Mouse (Mus musculus): ENCODE measurements around the gene Mis12. TPM values are rescaled to one million over a fixed set of nuclear protein-coding genes. Genes with fewer than 3 reads are reported as not detected.

Mis12 gene
- polyA plus RNA-seq, 1 experiment from 2014 or later, result 22.6 TPM

GRCm38 (mm10) chr11:70982030-70982429 lies 37.4 kb upstream of the Mis12 start:
- H3K4me2 ChIP-seq, result peak overlapping the region; percentile 95
- H3K27ac ChIP-seq, result peak overlapping the region; percentile 55; the same call in 1 of the 2 replicates
- peak overlapping the region; percentile 95 for H3K4me3 ChIP-seq (replicated peaks)
- H3K4me1 ChIP-seq (replicated peaks), result peaks cover 40% of the 10 kb centered on the region
- no peaks in the 10 kb centered on the region for H3K9me3 ChIP-seq (replicated peaks)
- H3K27me3 ChIP-seq, result no peaks in the 10 kb centered on the region
- H3K36me3 ChIP-seq, result peaks cover 69% of the 10 kb centered on the region
- peak overlapping the region; percentile 88 for H3K9ac ChIP-seq
- no peak for DNase-seq
- ATAC-seq (ENCODE audit: low read depth), result no peak
- WGBS (ENCODE audit: insufficient replicate concordance), result 2% methylated on average over 12 of the region's 12 CpGs

DNA sequence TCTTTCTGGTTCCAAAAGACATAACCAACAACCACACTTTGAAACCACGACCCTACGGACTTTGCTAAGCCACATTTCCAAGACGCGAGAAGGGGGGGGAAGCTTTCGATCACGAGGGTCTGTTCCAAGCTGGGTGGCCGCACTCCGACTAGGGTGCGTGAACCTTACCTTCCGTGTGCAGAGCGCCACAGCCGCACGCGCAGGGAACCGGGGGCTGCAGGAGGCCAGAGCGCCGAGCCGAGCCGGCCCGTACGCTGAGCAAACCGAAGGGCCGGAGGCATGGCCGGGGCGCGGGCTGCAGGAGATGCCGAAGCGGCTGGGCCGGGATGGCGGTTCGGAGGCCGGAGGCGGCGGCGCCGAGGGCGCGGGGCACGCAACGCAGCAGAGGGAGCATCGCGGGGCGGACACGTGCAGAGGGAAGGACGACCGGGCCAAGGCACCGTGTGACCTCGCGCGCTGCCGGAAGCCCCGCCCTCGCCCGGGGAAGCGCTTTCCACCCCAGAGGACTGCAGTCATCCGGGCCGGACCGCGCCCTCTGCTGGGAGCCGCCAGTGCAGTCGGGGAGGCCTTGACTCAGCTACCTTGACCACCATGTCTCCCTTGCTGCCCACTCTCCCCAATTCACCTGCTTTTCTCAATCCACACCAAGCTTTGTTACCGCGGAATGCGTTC lies 36.7 kb upstream of the Mis12 start, which contains the start of gene C1qbp:
Gene C1qbp, minus strand, starts transcription at position 470 of the 672 bp plus-strand sequence.
- Histone ChIP-seq H3K27ac (peak within 1 kb of the TSS; percentile 72), H3K4me2 (peak within 1 kb of the TSS; percentile 95), H3K9me3 (replicated peaks) (no peaks in the 10 kb centered on the region), H3K4me1 (replicated peaks) (peaks cover 40% of the 10 kb centered on the region), H3K36me3 (peaks cover 69% of the 10 kb centered on the region), H3K4me3 (replicated peaks) (peak within 1 kb of the TSS; percentile 95), H3K9ac (peak within 1 kb of the TSS; percentile 88), H3K27me3 (no peaks in the 10 kb centered on the region)
- under 1% methylated on average over 54 of the region's 64 CpGs for WGBS (ENCODE audit: insufficient replicate concordance)
- DNase-seq (peak; percentile 91), ATAC-seq (ENCODE audit: low read depth) (peak; percentile 94)

GRCm38 (mm10) chr11:71001167-71001566 lies 18.2 kb upstream of the Mis12 start:
- no peak overlapping the region for H3K4me2 ChIP-seq
- DNase-seq, result no peak
- no peak overlapping the region for H3K9ac ChIP-seq
- peaks cover 36% of the 10 kb centered on the region for H3K36me3 ChIP-seq
- no peaks in the 10 kb centered on the region for H3K9me3 ChIP-seq (replicated peaks)
- H3K27me3 ChIP-seq, result no peaks in the 10 kb centered on the region
- no peak overlapping the region for H3K27ac ChIP-seq
- H3K4me1 ChIP-seq (replicated peaks), result peaks cover 27% of the 10 kb centered on the region
- no peak for ATAC-seq (ENCODE audit: low read depth)
- no peak overlapping the region for H3K4me3 ChIP-seq (replicated peaks)
- WGBS (ENCODE audit: insufficient replicate concordance), result 81% methylated on average over 4 of the region's 4 CpGs

DNA sequence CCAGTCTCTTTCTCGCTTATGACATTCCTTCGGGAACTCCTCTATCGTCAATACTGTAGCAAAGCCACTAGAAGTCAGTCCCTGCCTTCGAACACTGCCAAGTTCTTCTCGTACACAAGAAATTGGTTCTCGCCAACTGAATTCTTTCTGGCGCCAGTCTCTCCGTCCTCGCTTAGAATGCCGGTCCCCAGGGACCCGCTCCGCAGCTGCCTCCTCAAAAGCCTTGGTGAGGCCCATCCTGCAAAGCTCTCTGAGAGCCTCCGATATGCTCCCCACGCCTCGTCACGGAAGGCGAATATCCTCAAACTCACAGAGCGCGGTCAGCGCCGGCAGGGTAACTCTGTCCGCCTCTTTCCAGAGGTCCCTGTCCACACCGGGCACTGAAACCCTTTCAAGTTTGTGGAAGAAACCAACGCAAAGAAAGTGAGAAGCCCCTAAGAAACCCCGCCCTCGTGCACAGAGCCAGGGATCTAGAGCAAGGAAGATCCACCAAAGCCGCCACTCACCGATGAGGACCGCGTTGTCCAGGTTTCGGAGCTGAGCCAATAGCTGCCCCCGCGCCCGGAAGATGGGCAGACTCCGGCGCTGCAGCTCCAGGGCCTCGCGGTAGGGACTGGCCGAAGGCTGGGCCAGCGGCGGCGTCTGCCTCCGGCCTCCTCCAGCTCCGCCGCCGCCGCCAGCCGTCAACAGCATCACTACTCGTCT lies 15.6 kb upstream of the Mis12 start:
- H3K27me3 ChIP-seq, result no peaks in the 10 kb centered on the region
- peak overlapping the region; percentile 96 for H3K4me3 ChIP-seq (replicated peaks)
- ATAC-seq (ENCODE audit: low read depth) (peak; percentile 79), DNase-seq (no peak)
- peak overlapping the region; percentile 86 for H3K9ac ChIP-seq
- peak overlapping the region; percentile 77 for H3K27ac ChIP-seq
- peaks cover 27% of the 10 kb centered on the region for H3K4me1 ChIP-seq (replicated peaks)
- H3K9me3 ChIP-seq (replicated peaks), result no peaks in the 10 kb centered on the region
- H3K36me3 ChIP-seq, result peaks cover 26% of the 10 kb centered on the region
- peak overlapping the region; percentile 90 for H3K4me2 ChIP-seq
- under 1% methylated on average over 49 of the region's 49 CpGs for WGBS (ENCODE audit: insufficient replicate concordance)

GRCm38 (mm10) chr11:71004316-71004773 lies 15.1 kb upstream of the Mis12 start, which contains the start of gene Dhx33:
TSS of gene Dhx33 (minus strand) at chr11:71004437.
- H3K9me3 ChIP-seq (replicated peaks), result no peaks in the 10 kb centered on the region
- ATAC-seq (ENCODE audit: low read depth) (peak; percentile 91), DNase-seq (peak; percentile 91)
- peaks cover 25% of the 10 kb centered on the region for H3K36me3 ChIP-seq
- H3K4me2 ChIP-seq, result peak within 1 kb of the TSS; percentile 90
- WGBS (ENCODE audit: insufficient replicate concordance), result under 1% methylated on average over 35 of the region's 35 CpGs
- peak within 1 kb of the TSS; percentile 86 for H3K9ac ChIP-seq
- peaks cover 31% of the 10 kb centered on the region for H3K4me1 ChIP-seq (replicated peaks)
- H3K4me3 ChIP-seq (replicated peaks), result peak within 1 kb of the TSS; percentile 96
- no peaks in the 10 kb centered on the region for H3K27me3 ChIP-seq
- peak within 1 kb of the TSS; percentile 77 for H3K27ac ChIP-seq

DNA sequence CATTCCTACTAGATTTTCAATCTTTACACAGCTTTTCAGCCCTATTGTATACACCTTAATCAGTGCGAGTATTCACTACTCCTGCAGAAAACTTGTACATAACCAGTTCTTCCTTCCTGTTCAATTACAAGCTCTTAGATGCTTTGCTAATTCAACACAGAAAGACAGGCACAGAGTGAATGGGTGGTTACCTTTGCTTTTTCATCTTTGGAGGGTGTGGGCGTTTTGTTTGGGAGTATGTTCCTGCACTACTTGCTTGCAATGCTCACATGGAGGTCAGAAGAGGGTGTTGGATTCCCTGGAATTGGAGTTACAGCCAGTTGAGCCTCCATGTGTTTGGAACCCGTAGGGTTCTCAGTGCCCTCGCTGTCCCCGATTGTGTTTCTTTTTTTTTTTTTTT lies 14.4 kb upstream of the Mis12 start:
- ATAC-seq (ENCODE audit: low read depth) (no peak), DNase-seq (no peak)
- Histone ChIP-seq H3K36me3 (peaks cover 25% of the 10 kb centered on the region), H3K27ac (peak overlapping the region; percentile 41), H3K27me3 (no peaks in the 10 kb centered on the region), H3K4me1 (replicated peaks) (peaks cover 31% of the 10 kb centered on the region), H3K9ac (peak overlapping the region; percentile 53; the same call in 1 of the 2 replicates), H3K4me2 (peak overlapping the region; percentile 90), H3K4me3 (replicated peaks) (peak overlapping the region; percentile 96), H3K9me3 (replicated peaks) (no peaks in the 10 kb centered on the region)
- 53% methylated on average over 5 of the region's 5 CpGs for WGBS (ENCODE audit: insufficient replicate concordance)

GRCm38 (mm10) chr11:71007026-71007425 lies 12.4 kb upstream of the Mis12 start:
- H3K4me2 ChIP-seq, result no peak overlapping the region
- no peak overlapping the region for H3K27ac ChIP-seq
- 78% methylated on average over 6 of the region's 6 CpGs for WGBS (ENCODE audit: insufficient replicate concordance)
- no peaks in the 10 kb centered on the region for H3K9me3 ChIP-seq (replicated peaks)
- H3K9ac ChIP-seq, result no peak overlapping the region
- H3K36me3 ChIP-seq, result peaks cover 44% of the 10 kb centered on the region
- no peak for ATAC-seq (ENCODE audit: low read depth)
- H3K4me1 ChIP-seq (replicated peaks), result peaks cover 25% of the 10 kb centered on the region
- H3K4me3 ChIP-seq (replicated peaks), result no peak overlapping the region
- DNase-seq, result no peak
- no peaks in the 10 kb centered on the region for H3K27me3 ChIP-seq

DNA sequence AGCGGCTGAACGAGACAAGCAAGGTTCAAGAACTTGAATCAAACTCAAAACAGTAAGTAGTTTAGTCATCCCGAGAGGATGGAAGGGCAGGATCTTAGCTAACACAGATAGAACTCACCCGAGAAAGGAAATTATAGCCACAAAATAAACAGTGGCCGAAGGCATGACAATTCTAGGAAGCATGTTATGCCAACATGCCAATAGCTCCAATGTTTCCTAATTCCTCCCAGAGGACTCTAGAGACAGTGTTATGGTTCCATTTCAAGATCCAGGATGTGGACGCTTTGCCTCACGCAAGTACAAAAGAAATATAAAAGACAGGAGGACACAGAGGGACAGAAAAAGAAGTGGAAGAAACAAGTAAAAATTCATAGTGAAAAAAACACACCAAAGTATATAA lies 11.6 kb upstream of the Mis12 start:
- H3K9me3 ChIP-seq (replicated peaks), result no peaks in the 10 kb centered on the region
- ATAC-seq (ENCODE audit: low read depth) (no peak), DNase-seq (no peak)
- no peak overlapping the region for H3K9ac ChIP-seq
- no peak overlapping the region for H3K4me3 ChIP-seq (replicated peaks)
- H3K4me1 ChIP-seq (replicated peaks), result peaks cover 17% of the 10 kb centered on the region
- no peak overlapping the region for H3K27ac ChIP-seq
- H3K36me3 ChIP-seq, result peaks cover 51% of the 10 kb centered on the region
- H3K27me3 ChIP-seq, result no peaks in the 10 kb centered on the region
- WGBS (ENCODE audit: insufficient replicate concordance), result 81% methylated on average over 7 of the region's 7 CpGs
- H3K4me2 ChIP-seq, result no peak overlapping the region

- Histone ChIP-seq H3K4me1 (replicated peaks) (peaks cover 12% of the 10 kb centered on the region), H3K4me2 (no peak overlapping the region), H3K27me3 (no peaks in the 10 kb centered on the region), H3K9me3 (replicated peaks) (no peaks in the 10 kb centered on the region), H3K27ac (no peak overlapping the region), H3K36me3 (peaks cover 53% of the 10 kb centered on the region), H3K4me3 (replicated peaks) (no peak overlapping the region), H3K9ac (no peak overlapping the region)
- WGBS (ENCODE audit: insufficient replicate concordance), result 68% methylated on average over 3 of the region's 3 CpGs
- DNase-seq (no peak), ATAC-seq (ENCODE audit: low read depth) (no peak)
Observed at GRCm38 (mm10) chr11:71008321-71008720, 11.1 kb upstream of the Mis12 start.

- H3K27me3 ChIP-seq, result no peaks in the 10 kb centered on the region
- H3K4me2 ChIP-seq, result no peak overlapping the region
- no peaks in the 10 kb centered on the region for H3K9me3 ChIP-seq (replicated peaks)
- H3K27ac ChIP-seq, result peak overlapping the region; percentile 64; the same call in 1 of the 2 replicates
- no peak overlapping the region for H3K4me3 ChIP-seq (replicated peaks)
- no peak overlapping the region for H3K9ac ChIP-seq
- WGBS (ENCODE audit: insufficient replicate concordance), result 76% methylated on average over 7 of the region's 7 CpGs
- no peak for DNase-seq
- ATAC-seq (ENCODE audit: low read depth), result peak; percentile 84
- H3K36me3 ChIP-seq, result peaks cover 58% of the 10 kb centered on the region
- H3K4me1 ChIP-seq (replicated peaks), result peaks cover 18% of the 10 kb centered on the region
Observed at GRCm38 (mm10) chr11:71012743-71013142, 6.7 kb upstream of the Mis12 start.

GRCm38 (mm10) chr11:71017051-71017450 lies 2.4 kb upstream of the Mis12 start:
- Histone ChIP-seq H3K27ac (no peak overlapping the region), H3K27me3 (no peaks in the 10 kb centered on the region), H3K4me2 (no peak overlapping the region), H3K4me3 (replicated peaks) (no peak overlapping the region), H3K36me3 (peaks cover 28% of the 10 kb centered on the region), H3K4me1 (replicated peaks) (peaks cover 41% of the 10 kb centered on the region), H3K9me3 (replicated peaks) (no peaks in the 10 kb centered on the region), H3K9ac (no peak overlapping the region)
- no peak for DNase-seq
- 78% methylated on average over 1 of the region's 1 CpGs for WGBS (ENCODE audit: insufficient replicate concordance)
- no peak for ATAC-seq (ENCODE audit: low read depth)
